Mouse (Mus musculus): ENCODE measurements around the gene Sdf2.
A peak's percentile ranks its signal among the peaks of the same experiment; 100 is the strongest.
"Not testable (repeated sequence)": the region's sequence is repeated elsewhere in the genome, so short reads cannot be mapped to it uniquely, and the experiment has no call there.

GRCm38 (mm10) chr11:78276169-78276568, 30.6 kb downstream of the Sdf2 start:
- TF ChIP-seq CTCF (IDR thresholded peaks at IDR 0.05; ENCODE audit: borderline replicate concordance, insufficient read depth, low read depth, low read length): 0 out of 2 replicates have a peak, but pooled peaks have one; percentile 2
- TF ChIP-seq POLR2A (IDR thresholded peaks at IDR 0.05; ENCODE audit: borderline replicate concordance, insufficient read depth, low read length): not testable (repeated sequence)
